Mouse (Mus musculus) gastrocnemius, adult 2 months (tissue): ENCODE measurements at regions not wholly inside any gene's neighbourhood (a gene's known extent, or its start where the extent isn't known, plus 50 kb on each side); places are given as distances from the start of the nearest gene placed in this dataset.
"Not testable (repeated sequence)": the region's sequence is repeated elsewhere in the genome, so short reads cannot be mapped to it uniquely, and the experiment has no call there.

Experiments
- DNase-seq: peaks from one replicate; pipeline ENCODE4 v3.0.0; 2022
- H3K27ac ChIP-seq: fragments of 200-600 bp; 2 replicates; pipeline ENCODE4 v1.8.1; 2022; ENCODE audit warnings: mild to moderate bottlenecking
- H3K4me3 ChIP-seq: fragments of 200-600 bp; 2 replicates; pipeline ENCODE4 v1.8.1; 2022; ENCODE audit warnings: mild to moderate bottlenecking, moderate library complexity
- CTCF ChIP-seq: fragments of 200-600 bp; IDR thresholded peaks from 2 replicates; pipeline ENCODE4 v1.8.1; 2022; ENCODE audit warnings: antibody characterized with exemption, mild to moderate bottlenecking, moderate library complexity
- intact Hi-C: fragments of 180-260 bp; cut with DNase I; formaldehyde crosslinking; loops from one replicate; pipeline ENCODE4 v1.15.1; 2025

GRCm38 (mm10) chr13:31050160-31050788, 76.3 kb downstream of the Gm5447 start:
- Histone ChIP-seq H3K4me3 (no peak overlapping the region), H3K27ac (no peak overlapping the region)
- no peak for DNase-seq
- intact Hi-C loops = no loop called here
- no peak for TF ChIP-seq CTCF

DNA sequence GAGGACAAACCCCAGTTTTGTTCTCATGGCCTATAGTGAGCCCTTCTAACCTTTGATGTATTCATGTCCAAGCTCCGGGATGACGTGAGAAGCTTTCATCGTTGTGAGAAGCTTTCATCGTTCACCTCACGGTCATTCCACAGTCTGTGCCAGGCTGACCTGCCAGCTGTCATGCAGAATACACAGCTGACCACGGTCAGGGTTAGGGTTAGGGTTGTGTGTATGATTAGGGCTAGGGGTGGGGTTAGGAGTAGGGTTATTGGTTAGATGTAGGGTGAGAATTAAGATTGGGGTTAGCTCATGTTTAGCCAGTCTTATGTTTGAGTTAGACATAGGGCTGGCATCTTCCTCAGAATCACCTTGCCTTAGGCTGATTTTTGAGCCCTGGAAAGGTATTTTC, 77.6 kb downstream of the Gm5447 start:
- H3K4me3 ChIP-seq, H3K27ac ChIP-seq, DNase-seq, intact Hi-C loops: not testable (repeated sequence)

DNA sequence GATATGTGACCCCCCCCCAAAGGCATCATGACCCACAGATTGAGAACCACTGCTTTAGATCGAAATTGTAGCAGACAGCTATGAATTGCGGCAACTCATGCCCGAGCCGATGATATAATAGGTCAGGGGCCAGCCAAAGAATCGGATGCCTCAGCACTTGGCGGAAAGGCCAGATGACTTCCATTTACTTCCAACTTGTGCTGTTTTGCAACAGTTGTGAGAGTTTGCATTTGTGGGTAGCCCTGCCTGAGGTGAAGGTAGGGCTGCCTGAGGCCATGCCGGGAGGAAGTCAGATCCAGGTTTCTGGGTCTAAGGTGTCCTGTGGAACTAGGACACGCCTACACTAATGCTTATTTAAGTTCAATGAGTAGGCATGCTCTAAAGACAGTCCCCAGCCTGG, 80.4 kb downstream of the Gm5447 start:
- DNase-seq = no peak

GRCm38 (mm10) chr13:31055376-31056083, 81.5 kb downstream of the Gm5447 start:
- DNase-seq = no peak
- intact Hi-C loops = no loop called here
- no peak overlapping the region for H3K27ac ChIP-seq
- H3K4me3 ChIP-seq = no peak overlapping the region
- no peak for TF ChIP-seq CTCF

More for the DNA sequence above, 80.4 kb downstream of the Gm5447 start:
- Histone ChIP-seq H3K27ac (no peak overlapping the region), H3K4me3 (no peak overlapping the region)
- no peak for TF ChIP-seq CTCF
- intact Hi-C loops = no loop called here

DNA sequence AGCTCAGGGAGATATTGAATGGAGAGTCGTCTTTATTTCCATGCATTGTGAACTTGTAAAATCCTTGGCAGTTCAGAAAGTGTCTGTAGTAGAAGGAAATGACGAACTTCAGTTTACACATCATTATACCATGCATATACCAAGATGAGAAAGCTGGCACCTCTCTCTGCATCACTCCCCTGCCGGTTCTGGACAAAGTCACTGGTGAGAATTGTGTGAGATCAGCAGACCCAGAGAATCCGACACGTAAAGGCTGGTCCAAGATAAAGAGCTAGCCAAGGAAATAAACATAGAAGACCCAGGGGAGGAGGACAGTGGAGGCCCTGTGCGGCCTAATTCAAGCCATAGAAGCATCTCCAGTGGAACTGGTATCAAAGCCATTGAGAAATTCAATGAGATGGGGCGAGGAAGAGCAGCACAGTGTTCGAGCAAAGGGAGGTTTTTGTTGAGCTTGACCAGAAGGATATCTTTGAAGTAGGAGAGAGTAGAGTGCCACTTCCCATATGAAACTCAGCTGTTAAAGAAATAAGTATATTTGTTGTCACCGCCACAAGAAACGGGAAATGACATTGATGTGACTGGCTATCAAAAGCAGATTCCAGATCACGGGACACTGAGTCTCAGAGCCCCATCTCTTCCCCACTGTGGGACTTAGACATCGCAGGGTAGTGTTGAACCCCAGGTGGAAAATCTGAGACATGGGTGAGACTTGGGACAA, 82.3 kb downstream of the Gm5447 start:
- intact Hi-C loops = no loop called here
- no peak overlapping the region for H3K27ac ChIP-seq
- no peak for DNase-seq
- TF ChIP-seq CTCF = no peak
- H3K4me3 ChIP-seq = no peak overlapping the region

DNA sequence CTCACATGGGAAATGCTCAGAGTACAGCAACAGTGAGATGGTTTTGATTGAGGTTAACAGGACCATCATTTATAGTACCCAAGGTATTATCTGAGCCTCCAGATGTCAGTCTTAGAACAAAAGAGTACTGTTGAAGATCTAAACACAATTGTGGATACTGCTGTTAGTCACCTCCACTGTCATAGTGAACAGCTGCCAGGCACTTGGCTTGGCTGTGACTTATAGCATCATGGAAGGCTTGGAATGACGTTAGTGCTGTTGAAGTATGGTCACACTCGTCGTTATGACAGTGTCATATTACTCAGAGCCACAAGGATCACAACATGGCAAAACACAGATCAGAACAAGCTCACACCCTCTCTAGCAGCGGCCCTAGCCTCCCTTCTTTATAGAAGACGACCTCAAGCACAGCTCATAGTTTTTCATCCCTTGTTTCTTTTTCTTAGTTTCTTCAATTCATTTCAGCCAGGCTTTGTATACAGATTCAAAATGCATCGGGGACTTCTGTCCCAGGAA, 87.0 kb downstream of the Gm5447 start:
- intact Hi-C loops = no loop called here
- DNase-seq = no peak
- TF ChIP-seq CTCF = no peak
- Histone ChIP-seq H3K27ac (no peak overlapping the region), H3K4me3 (no peak overlapping the region)

DNA sequence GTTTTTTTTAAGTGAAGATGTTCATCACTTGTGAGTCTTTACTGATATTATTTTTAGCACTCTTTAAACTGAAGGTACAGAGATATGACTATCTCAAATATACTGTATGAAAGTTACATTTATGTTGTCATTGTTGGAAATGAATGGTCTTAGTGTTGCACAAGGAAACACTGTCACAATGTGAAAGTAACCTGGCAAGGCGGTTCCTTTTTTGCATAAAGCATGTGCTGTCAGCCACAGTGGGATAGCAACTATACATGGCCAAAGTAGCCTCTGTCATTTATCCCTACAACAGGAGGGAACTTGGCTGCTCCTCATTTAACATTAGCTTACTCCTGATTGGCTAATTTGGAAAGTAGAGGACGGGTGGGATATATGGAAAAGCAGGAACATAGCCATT, 94.3 kb downstream of the Gm5447 start:
- DNase-seq = no peak
- Histone ChIP-seq H3K4me3 (no peak overlapping the region), H3K27ac (no peak overlapping the region)
- intact Hi-C loops = no loop called here
- no peak for TF ChIP-seq CTCF

- no peak for TF ChIP-seq CTCF
- DNase-seq = no peak
- intact Hi-C loops = no loop called here
- Histone ChIP-seq H3K27ac (no peak overlapping the region), H3K4me3 (no peak overlapping the region)
Observed at GRCm38 (mm10) chr13:31076541-31076940, 102.5 kb downstream of the Gm5447 start.

DNA sequence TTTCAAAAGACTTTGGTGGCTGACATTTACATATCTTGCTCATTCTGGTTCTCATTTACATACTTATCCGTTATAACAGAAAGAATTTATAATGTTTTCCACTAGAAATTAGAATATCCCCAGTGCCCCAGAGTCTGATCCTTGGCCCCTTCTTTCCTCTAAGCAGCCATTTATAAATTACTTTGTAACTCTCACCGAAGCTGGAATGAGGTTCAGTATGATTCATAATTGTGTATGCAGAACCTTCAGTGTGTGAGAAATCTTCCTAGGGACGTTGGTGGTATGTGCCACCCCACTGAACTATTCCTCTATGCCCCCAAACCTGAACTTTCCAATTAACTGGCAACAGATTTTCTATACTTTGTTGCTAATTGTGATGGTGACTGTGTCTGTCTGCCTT, 104.7 kb downstream of the Gm5447 start:
- intact Hi-C loops = no loop called here
- no peak overlapping the region for H3K27ac ChIP-seq

DNA sequence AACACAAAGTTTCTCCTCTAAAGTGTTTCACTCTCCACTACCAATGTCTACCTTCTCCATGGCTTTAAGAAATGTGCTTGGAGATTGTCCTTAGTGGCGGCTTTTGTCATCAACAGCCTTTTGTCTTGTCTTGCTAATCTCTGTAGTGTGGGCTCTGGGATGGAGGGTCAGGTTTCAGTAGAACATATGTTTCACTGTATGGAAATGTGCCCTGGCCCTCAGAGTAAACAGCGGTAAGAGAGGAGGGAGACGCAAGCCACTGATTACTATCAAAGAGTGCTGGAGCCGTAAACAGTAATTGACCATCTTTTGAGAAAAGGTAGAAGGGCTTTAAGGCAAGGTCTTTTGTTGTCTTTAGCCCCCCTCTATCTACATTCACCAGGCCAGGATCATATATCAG, 106.2 kb downstream of the Gm5447 start:
- H3K4me3 ChIP-seq = no peak overlapping the region
- no peak overlapping the region for H3K27ac ChIP-seq
- no peak for DNase-seq
- intact Hi-C loops = loop anchor here (5.0 kb wide), 3 partner anchors 178 to 482 kb away; no protein-coding TSS in a partner anchor
- TF ChIP-seq CTCF = no peak

More for the DNA sequence above, 104.7 kb downstream of the Gm5447 start:
- no peak overlapping the region for H3K4me3 ChIP-seq
- TF ChIP-seq CTCF = no peak
- DNase-seq = no peak

DNA sequence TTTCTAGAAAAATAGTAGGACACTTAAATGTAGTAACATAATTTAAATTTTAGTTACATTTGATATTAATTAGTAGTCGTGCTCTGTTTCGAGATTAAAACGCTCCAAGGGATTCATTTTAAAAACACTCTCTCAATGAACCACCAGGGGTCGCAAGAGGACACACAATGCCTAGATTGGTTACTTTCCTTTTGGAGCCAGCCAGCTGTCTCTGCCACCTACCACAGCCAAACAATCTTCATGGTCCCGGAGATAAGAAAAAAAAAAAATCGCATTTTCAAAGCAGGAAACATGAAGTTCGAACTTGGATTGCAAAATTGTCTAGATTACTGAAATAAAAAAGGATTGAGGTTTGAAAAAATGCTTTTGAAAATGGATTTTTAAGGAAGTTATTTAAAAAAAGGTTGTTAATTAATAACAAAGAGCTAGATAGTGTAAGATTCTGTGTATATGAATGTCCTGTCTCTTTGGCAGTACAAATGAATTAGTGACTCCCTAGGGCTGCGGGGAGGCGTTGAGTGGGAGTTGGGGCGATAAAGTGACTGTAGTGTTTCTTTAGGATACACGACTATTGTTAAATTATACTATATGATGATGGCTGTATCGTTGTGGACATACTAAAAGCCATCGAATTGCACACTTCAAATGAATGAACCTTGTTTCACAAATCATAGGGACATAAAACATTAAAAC, 108.6 kb downstream of the Gm5447 start:
- Histone ChIP-seq H3K27ac (no peak overlapping the region), H3K4me3 (no peak overlapping the region)
- DNase-seq = peak; percentile 48
- TF ChIP-seq CTCF = peak; percentile 86
- intact Hi-C loops = loop anchor here (1.0 to 5.0 kb wide), 4 partner anchors 180 to 536 kb away; no protein-coding TSS in a partner anchor

- intact Hi-C loops = no loop called here
- H3K27ac ChIP-seq = no peak overlapping the region
- H3K4me3 ChIP-seq = no peak overlapping the region
- DNase-seq = no peak
- no peak for TF ChIP-seq CTCF
Observed at GRCm38 (mm10) chr13:31101051-31101450, 127.0 kb downstream of the Gm5447 start.
